Mouse (Mus musculus) G1E (cell line): ENCODE data around the gene Fbxo41.

ENCODE experiments used
- CTCF ChIP-seq: IDR thresholded peaks from 2 replicates; pipeline ENCODE4 v1.5.1; 2012; ENCODE audit warnings: low read depth, low read length, inconsistent platforms, mixed read lengths
- GATA1 ChIP-seq: IDR thresholded peaks from 2 replicates; pipeline ENCODE4 v1.6.1; 2012; ENCODE audit warnings: borderline replicate concordance, low read length, inconsistent platforms, mixed read lengths

- TF ChIP-seq CTCF, result no peak
- no peak for TF ChIP-seq GATA1
These were observed 7.7 kb upstream of the Fbxo41 start for GRCm38 (mm10) chr6:85510476-85510875.
